Mouse (Mus musculus) lung, embryonic 14.5 days (tissue): Measurements from ENCODE around the gene Grin2a. TPM values are rescaled to one million over a fixed set of nuclear protein-coding genes. Genes with fewer than 3 reads are reported as not detected.
"Not testable (repeated sequence)": the region's sequence is repeated elsewhere in the genome, so short reads cannot be mapped to it uniquely, and the experiment has no call there.

Experiments
- ATAC-seq: fragments of 200-750 bp; cut with Nextera tagmentation; 2 replicates; pipeline ENCODE4 v1.8.0; 2017; ENCODE audit warnings: mild to moderate bottlenecking, moderate TSS enrichment, moderate library complexity; ENCODE audit not compliant: insufficient read depth
- DNase-seq: peaks from one replicate; pipeline ENCODE4 v3.0.0-alpha.2; 2015
- H3K27ac ChIP-seq: fragments of 300-500 bp; sonication (generic); 2 replicates; pipeline ENCODE4 v1.5.1; 2014; ENCODE audit warnings: low read depth, mild to moderate bottlenecking, moderate library complexity
- H3K27me3 ChIP-seq: fragments of 300-500 bp; sonication (generic); 2 replicates; pipeline ENCODE4 v1.6.1; 2014; ENCODE audit warnings: low read length, control low read depth; ENCODE audit not compliant: insufficient read depth
- H3K36me3 ChIP-seq: fragments of 300-500 bp; sonication (generic); 2 replicates; pipeline ENCODE4 v1.6.1; 2014; ENCODE audit warnings: control low read depth; ENCODE audit not compliant: insufficient read depth
- H3K4me1 ChIP-seq: fragments of 300-500 bp; sonication (generic); 2 replicates; pipeline ENCODE4 v1.6.1; 2014; ENCODE audit warnings: antibody characterized with exemption, control low read depth; ENCODE audit not compliant: insufficient read depth
- H3K4me2 ChIP-seq: fragments of 300-500 bp; sonication (generic); 2 replicates; pipeline ENCODE4 v1.6.1; 2014; ENCODE audit warnings: mild to moderate bottlenecking
- H3K4me3 ChIP-seq: fragments of 300-500 bp; sonication (generic); 2 replicates; pipeline ENCODE4 v1.5.1; 2014; ENCODE audit warnings: low read depth, low read length
- H3K9ac ChIP-seq: fragments of 300-500 bp; sonication (generic); 2 replicates; pipeline ENCODE4 v1.6.1; 2014
- H3K9me3 ChIP-seq: fragments of 300-500 bp; sonication (generic); 2 replicates; pipeline ENCODE4 v1.6.1; 2016; ENCODE audit warnings: low read depth, low read length, control low read depth
- CTCF ChIP-seq: IDR thresholded peaks from 2 replicates; pipeline ENCODE4 v1.5.1; 2016; ENCODE audit warnings: antibody characterized with exemption, low read depth
- WGBS: fragments of 180-500 bp; shearing (Covaris S2); extraction: QIAGEN DNeasy Blood & Tissue Kit; methylation state at CpG from one replicate; pipeline ENCODE4 v1.1.7; 2014; 5-methylcytosine and 5-hydroxymethylcytosine counted together
- polyA plus RNA-seq: library from polyadenylated mRNA; unstranded; fragments of >200 nt; fragmentation: Nextera tagmentation; extraction: Ambion mirVana; gene quantifications from 2 replicates; pipeline ENCODE4 v1.2.1, GENCODE M21; 2014

Gene Grin2a
- polyA plus RNA-seq, 1 experiment from 2014 or later: 0.01 TPM

GRCm38 (mm10) chr16:9664060-9664459, 331.3 kb downstream of the Grin2a start:
- no peaks in the 10 kb centered on the region for H3K36me3 ChIP-seq
- DNase-seq: peak; percentile 69
- H3K4me3 ChIP-seq: no peak overlapping the region
- H3K27ac ChIP-seq: no peak overlapping the region
- H3K4me1 ChIP-seq: peaks cover 3% of the 10 kb centered on the region; the same call in 1 of the 2 replicates
- no peaks in the 10 kb centered on the region for H3K27me3 ChIP-seq
- H3K9ac ChIP-seq: no peak overlapping the region
- no peak for TF ChIP-seq CTCF
- 44% methylated on average over 3 of the region's 3 CpGs for WGBS
- H3K9me3 ChIP-seq: no peaks in the 10 kb centered on the region
- peak; percentile 71; the same call in 1 of the 2 replicates for ATAC-seq
- no peak overlapping the region for H3K4me2 ChIP-seq

- WGBS: 32% methylated on average over 2 of the region's 2 CpGs
- H3K9me3 ChIP-seq: no peaks in the 10 kb centered on the region
- H3K4me3 ChIP-seq: no peak overlapping the region
- H3K27me3 ChIP-seq: no peaks in the 10 kb centered on the region
- peak; percentile 21; the same call in 1 of the 2 replicates for ATAC-seq
- H3K9ac ChIP-seq: no peak overlapping the region
- peaks cover 3% of the 10 kb centered on the region; the same call in 1 of the 2 replicates for H3K4me1 ChIP-seq
- TF ChIP-seq CTCF: no peak
- H3K4me2 ChIP-seq: no peak overlapping the region
- no peaks in the 10 kb centered on the region for H3K36me3 ChIP-seq
- no peak overlapping the region for H3K27ac ChIP-seq
- peak; percentile 45 for DNase-seq
These were observed 331.9 kb downstream of the Grin2a start for GRCm38 (mm10) chr16:9663508-9663907.

DNA sequence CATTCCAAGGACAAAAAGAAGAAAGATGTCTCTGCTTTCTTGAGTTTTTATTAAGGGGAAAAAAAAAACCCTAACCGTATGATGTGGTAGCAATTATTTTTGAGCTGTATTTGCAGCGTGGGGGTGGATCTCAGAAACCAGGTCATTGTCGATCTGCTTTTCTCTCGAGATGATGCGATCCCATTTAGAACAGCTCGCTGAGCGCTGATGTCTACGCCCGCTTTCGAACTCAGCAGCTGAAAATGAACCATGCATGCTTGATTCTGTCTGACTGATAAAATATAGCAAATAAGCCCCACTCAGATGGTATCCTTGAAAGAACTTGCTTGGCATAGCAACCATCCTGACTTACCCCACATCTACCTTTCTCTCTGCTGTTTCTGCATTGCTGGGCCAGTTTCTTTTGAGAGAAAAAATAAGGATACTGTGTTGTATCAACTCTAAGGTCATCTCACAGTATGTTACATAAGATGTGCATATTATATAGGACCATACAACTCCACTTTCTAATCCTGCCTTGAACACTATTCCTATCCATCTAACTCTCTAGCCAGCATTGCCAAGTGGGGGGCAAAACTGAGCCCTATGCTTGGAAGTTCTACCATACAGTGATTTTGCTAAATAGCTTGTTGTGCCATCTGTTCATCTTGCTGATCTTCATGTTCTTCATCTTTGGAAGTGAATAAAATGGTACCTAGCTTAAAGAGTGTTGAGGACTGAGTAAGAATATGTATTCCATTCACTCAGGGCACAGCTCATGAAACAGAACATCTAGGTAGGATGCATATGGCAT, 369.5 kb downstream of the Grin2a start:
- ATAC-seq (no peak), DNase-seq (no peak)
- Histone ChIP-seq H3K36me3 (no peaks in the 10 kb centered on the region), H3K9ac (no peak overlapping the region), H3K4me1 (no peaks in the 10 kb centered on the region), H3K27me3 (no peaks in the 10 kb centered on the region), H3K27ac (no peak overlapping the region), H3K9me3 (no peaks in the 10 kb centered on the region), H3K4me3 (no peak overlapping the region), H3K4me2 (no peak overlapping the region)
- 90% methylated on average over 10 of the region's 10 CpGs for WGBS
- TF ChIP-seq CTCF: no peak

GRCm38 (mm10) chr16:9624346-9624745, 371.0 kb downstream of the Grin2a start:
- no peaks in the 10 kb centered on the region for H3K9me3 ChIP-seq
- no peaks in the 10 kb centered on the region for H3K27me3 ChIP-seq
- no peaks in the 10 kb centered on the region for H3K36me3 ChIP-seq
- H3K4me2 ChIP-seq: no peak overlapping the region
- no peak overlapping the region for H3K4me3 ChIP-seq
- ATAC-seq (no peak), DNase-seq (no peak)
- no peak overlapping the region for H3K27ac ChIP-seq
- WGBS: 87% methylated on average over 2 of the region's 2 CpGs
- no peak overlapping the region for H3K9ac ChIP-seq
- TF ChIP-seq CTCF: no peak
- no peaks in the 10 kb centered on the region for H3K4me1 ChIP-seq

GRCm38 (mm10) chr16:9618206-9618605, 377.2 kb downstream of the Grin2a start:
- H3K4me2 ChIP-seq: no peak overlapping the region
- H3K4me1 ChIP-seq: no peaks in the 10 kb centered on the region
- TF ChIP-seq CTCF: no peak
- H3K36me3 ChIP-seq: no peaks in the 10 kb centered on the region
- no peak overlapping the region for H3K4me3 ChIP-seq
- WGBS: 76% methylated on average over 2 of the region's 2 CpGs
- H3K9ac ChIP-seq: no peak overlapping the region
- H3K27me3 ChIP-seq: no peaks in the 10 kb centered on the region
- no peaks in the 10 kb centered on the region for H3K9me3 ChIP-seq
- no peak overlapping the region for H3K27ac ChIP-seq
- ATAC-seq: no peak
- no peak for DNase-seq

GRCm38 (mm10) chr16:9617215-9617614, 378.1 kb downstream of the Grin2a start:
- Histone ChIP-seq H3K36me3 (no peaks in the 10 kb centered on the region), H3K9me3 (no peaks in the 10 kb centered on the region), H3K4me2 (no peak overlapping the region), H3K27me3 (no peaks in the 10 kb centered on the region), H3K27ac (no peak overlapping the region), H3K4me1 (no peaks in the 10 kb centered on the region), H3K4me3 (no peak overlapping the region), H3K9ac (no peak overlapping the region)
- DNase-seq (no peak), ATAC-seq (no peak)
- 54% methylated on average over 2 of the region's 2 CpGs for WGBS
- TF ChIP-seq CTCF: no peak

DNA sequence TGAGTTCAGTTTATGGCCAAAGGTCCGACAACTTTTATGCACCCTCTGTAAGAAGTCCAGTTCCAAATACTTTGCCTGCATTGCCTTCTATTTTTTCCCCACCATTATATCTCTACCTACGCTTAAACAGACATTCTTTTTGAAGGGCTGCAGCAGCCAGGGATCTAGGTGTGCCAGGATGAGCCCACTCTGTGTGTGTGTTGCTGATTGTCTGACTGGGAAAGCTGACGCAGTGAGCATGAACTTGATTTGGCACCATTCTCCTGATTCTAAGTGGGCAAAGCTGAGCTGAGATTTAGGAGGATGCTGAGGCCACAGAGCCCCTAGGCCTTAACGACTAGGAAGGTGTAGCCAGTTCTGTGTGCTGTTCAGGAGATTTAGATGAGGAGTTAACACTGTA, 378.6 kb downstream of the Grin2a start:
- no peak overlapping the region for H3K4me3 ChIP-seq
- no peak overlapping the region for H3K9ac ChIP-seq
- H3K9me3 ChIP-seq: no peaks in the 10 kb centered on the region
- DNase-seq (no peak), ATAC-seq (no peak)
- no peak overlapping the region for H3K27ac ChIP-seq
- H3K4me2 ChIP-seq: no peak overlapping the region
- no peaks in the 10 kb centered on the region for H3K36me3 ChIP-seq
- no peaks in the 10 kb centered on the region for H3K4me1 ChIP-seq
- H3K27me3 ChIP-seq: no peaks in the 10 kb centered on the region
- 73% methylated on average over 4 of the region's 4 CpGs for WGBS
- TF ChIP-seq CTCF: no peak

DNA sequence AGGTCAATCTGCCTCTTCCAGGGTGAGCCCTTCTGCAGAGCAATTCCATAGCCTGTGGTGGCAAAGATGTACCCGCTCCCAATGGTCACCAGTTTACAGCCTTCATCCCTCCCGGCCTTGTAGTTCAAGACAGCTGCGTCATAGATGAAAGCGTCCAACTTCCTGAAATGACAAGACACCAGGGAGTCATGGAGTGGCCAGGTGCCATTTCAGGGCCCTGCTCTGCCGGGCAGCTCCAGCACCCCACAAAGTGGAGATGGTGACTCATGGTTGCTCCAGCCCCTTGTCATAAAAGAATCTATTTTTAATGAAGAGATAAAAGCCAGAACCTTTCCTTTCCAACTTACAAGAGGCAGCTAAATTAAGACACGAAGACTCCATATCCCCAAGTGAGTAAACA, 382.8 kb downstream of the Grin2a start:
- H3K27ac ChIP-seq, H3K4me2 ChIP-seq, H3K4me3 ChIP-seq, H3K4me1 ChIP-seq, ATAC-seq, H3K36me3 ChIP-seq, H3K9me3 ChIP-seq, H3K9ac ChIP-seq, DNase-seq, H3K27me3 ChIP-seq: not testable (repeated sequence)
- 68% methylated on average over 5 of the region's 6 CpGs for WGBS
